Mouse (Mus musculus): ENCODE data around the gene Aldh1l1. TPM values are rescaled to one million over a fixed set of nuclear protein-coding genes. Genes with fewer than 3 reads are reported as not detected.

Gene Aldh1l1
- polyA plus RNA-seq, 1 experiment from 2014 or later: 21.6 TPM

Other genes with a start within 250 kb of the Aldh1l1 start
- gene Vmn1r54, start 240.1 kb upstream of the Aldh1l1 start, polyA plus RNA-seq (2015; fragmentation: Nextera tagmentation; extraction: Ambion mirVana): not detected in 2 replicates
- not detected in 2 replicates for gene BC048671, start 185.2 kb upstream of the Aldh1l1 start, polyA plus RNA-seq (2015; fragmentation: Nextera tagmentation; extraction: Ambion mirVana)
- gene Chst13, start 161.2 kb upstream of the Aldh1l1 start, polyA plus RNA-seq (2015; fragmentation: Nextera tagmentation; extraction: Ambion mirVana): 0.13 TPM in 1 of 2 replicates, not detected in the other
- 0.05 TPM in 1 of 2 replicates, not detected in the other for gene Uroc1, start 153.1 kb upstream of the Aldh1l1 start, polyA plus RNA-seq (2015; fragmentation: Nextera tagmentation; extraction: Ambion mirVana)
- 7.2 and 8.1 TPM in 2 replicates for gene Zxdc, start 116.9 kb upstream of the Aldh1l1 start, polyA plus RNA-seq (2015; fragmentation: Nextera tagmentation; extraction: Ambion mirVana)
- 0.27 and 0.62 TPM in 2 replicates for gene Cfap100, start 57.6 kb upstream of the Aldh1l1 start, polyA plus RNA-seq (2015; fragmentation: Nextera tagmentation; extraction: Ambion mirVana)
- gene Klf15, start 23.9 kb upstream of the Aldh1l1 start, polyA plus RNA-seq (2015; fragmentation: Nextera tagmentation; extraction: Ambion mirVana): 10.9 and 13.7 TPM in 2 replicates
- gene Slc41a3, start 118.3 kb downstream of the Aldh1l1 start, polyA plus RNA-seq (2015; fragmentation: Nextera tagmentation; extraction: Ambion mirVana): 5.0 and 7.5 TPM in 2 replicates